Mouse (Mus musculus) kidney, adult 2 months (tissue): ENCODE measurements around the gene Gramd1b. TPM values are rescaled to one million over a fixed set of nuclear protein-coding genes. Genes with fewer than 3 reads are reported as not detected.
A peak's percentile ranks its signal among the peaks of the same experiment; 100 is the strongest.

Source experiments
- DNase-seq: peaks from one replicate; pipeline ENCODE4 v3.0.0; 2021
- H3K27ac ChIP-seq: fragments of 200-500 bp; 2 replicates; pipeline ENCODE4 v1.5.1; 2012; ENCODE audit warnings: low read depth, low read length, control low read depth, inconsistent platforms; ENCODE audit not compliant: insufficient read depth
- H3K27me3 ChIP-seq: fragments of 200-500 bp; replicated peaks from 2 replicates; pipeline ENCODE4 v1.6.1; 2012; ENCODE audit warnings: mild to moderate bottlenecking, moderate library complexity, low read length, inconsistent platforms; ENCODE audit not compliant: control insufficient read depth, insufficient read depth
- H3K36me3 ChIP-seq: fragments of 200-500 bp; 2 replicates; pipeline ENCODE4 v1.6.1; 2012; ENCODE audit warnings: mild to moderate bottlenecking, moderate library complexity, low read length, inconsistent platforms; ENCODE audit not compliant: control insufficient read depth, insufficient read depth
- H3K4me1 ChIP-seq: fragments of 200-500 bp; 2 replicates; pipeline ENCODE4 v1.6.1; 2011; ENCODE audit warnings: low read length; ENCODE audit not compliant: control insufficient read depth, insufficient read depth
- H3K4me3 ChIP-seq: fragments of 200-500 bp; 2 replicates; pipeline ENCODE4 v1.5.1; 2011; ENCODE audit warnings: mild to moderate bottlenecking, low read depth, low read length, control low read depth; ENCODE audit not compliant: insufficient read depth
- CTCF ChIP-seq: fragments of 200-500 bp; conservative IDR thresholded peaks from 2 replicates; pipeline ENCODE4 v1.5.1; 2011; ENCODE audit warnings: low read depth, mild to moderate bottlenecking, control low read depth, low read length, moderate library complexity, mixed read lengths; ENCODE audit not compliant: insufficient read depth, insufficient read length
- POLR2A ChIP-seq: fragments of 200-500 bp; IDR thresholded peaks from one replicate; pipeline ENCODE4 v1.6.1; 2011; ENCODE audit warnings: low read depth, low read length, control low read depth
- WGBS: fragments of 180-500 bp; shearing (Covaris S2); methylation state at CpG from one replicate; pipeline ENCODE4 v1.1.7; 2018; 5-methylcytosine and 5-hydroxymethylcytosine counted together
- polyA plus RNA-seq: library from polyadenylated mRNA; depleted of rRNA; stranded (reverse); fragments of >200 nt; gene quantifications from 2 replicates; pipeline ENCODE4 v1.2.3, GENCODE M21; 2012

Gramd1b gene
- polyA plus RNA-seq, 1 experiment, result 210 TPM

- 23% methylated on average over 2 of the region's 2 CpGs for WGBS
- DNase-seq, result peak; percentile 60
- H3K36me3 ChIP-seq, result no peaks in the 10 kb centered on the region
Measured at GRCm38 (mm10) chr9:40537708-40538105, 6.5 kb upstream of the Gramd1b start.

DNA sequence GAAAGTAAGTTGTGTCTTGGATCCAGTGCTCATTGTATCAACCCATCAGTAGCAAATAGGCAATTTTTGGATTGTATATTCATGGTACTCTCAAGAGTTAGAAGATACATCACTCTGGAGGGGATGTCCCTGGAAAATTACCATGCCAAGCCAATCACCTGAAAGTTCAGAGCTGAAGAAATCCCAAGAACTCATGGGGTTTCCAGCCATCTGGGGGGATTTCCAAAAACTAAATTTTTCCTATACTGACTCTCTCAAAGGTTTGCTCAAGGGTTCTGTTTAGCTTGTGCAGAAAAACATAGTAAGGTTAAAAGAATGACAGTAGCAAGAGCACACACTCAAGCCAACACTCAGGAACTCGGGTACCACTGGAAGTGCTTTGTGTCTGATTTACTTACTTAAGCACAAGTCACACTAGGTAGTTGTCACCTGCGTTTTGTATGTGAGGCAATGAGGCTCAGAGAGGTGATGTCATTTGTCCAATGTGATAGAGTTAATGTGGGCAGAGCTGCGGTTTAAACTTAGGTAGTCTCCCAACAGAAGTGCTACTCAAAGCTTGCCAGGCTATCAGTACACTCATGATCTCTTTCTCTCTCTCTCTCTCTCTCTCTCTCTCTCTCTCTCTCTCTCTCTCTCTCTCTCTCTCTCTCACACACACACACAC lies 6.0 kb upstream of the Gramd1b start:
- H3K36me3 ChIP-seq, result no peaks in the 10 kb centered on the region
- DNase-seq, result no peak
- H3K4me1 ChIP-seq, result no peaks in the 10 kb centered on the region
- 80% methylated on average over 3 of the region's 3 CpGs for WGBS
- H3K27me3 ChIP-seq, result no peaks in the 10 kb centered on the region
- TF ChIP-seq POLR2A, result no peak
- no peak for TF ChIP-seq CTCF
- no peak overlapping the region for H3K27ac ChIP-seq
- no peak overlapping the region for H3K4me3 ChIP-seq

More at GRCm38 (mm10) chr9:40537708-40538105, 6.5 kb upstream of the Gramd1b start:
- H3K4me1 ChIP-seq, result no peaks in the 10 kb centered on the region
- no peaks in the 10 kb centered on the region for H3K27me3 ChIP-seq
- no peak for TF ChIP-seq CTCF
- TF ChIP-seq POLR2A, result no peak
- no peak overlapping the region for H3K27ac ChIP-seq
- H3K4me3 ChIP-seq, result no peak overlapping the region

DNA sequence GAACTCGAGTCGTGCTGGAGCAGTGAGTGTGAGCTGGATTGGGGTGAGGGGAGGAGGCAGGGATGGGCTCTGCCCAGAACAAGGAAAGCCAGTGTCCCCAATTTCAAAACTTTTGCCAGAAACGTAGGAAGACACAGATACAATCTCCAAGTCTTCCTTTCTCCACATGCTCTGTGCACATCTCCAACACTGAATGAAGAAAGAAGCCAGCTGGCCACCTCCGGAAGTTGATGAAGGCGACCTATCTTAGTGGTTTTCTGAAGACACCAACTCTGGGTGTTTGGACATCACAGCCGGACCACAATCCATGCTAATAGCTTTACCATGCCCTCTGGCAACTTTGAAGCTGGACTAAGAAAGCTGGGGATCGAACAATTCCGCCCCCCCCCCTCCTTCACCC lies 647 bp downstream of the Gramd1b start:
- H3K36me3 ChIP-seq, result no peaks in the 10 kb centered on the region
- 64% methylated on average over 8 of the region's 8 CpGs for WGBS
- no peak overlapping the region for H3K4me3 ChIP-seq
- H3K4me1 ChIP-seq, result no peaks in the 10 kb centered on the region
- DNase-seq, result no peak
- H3K27ac ChIP-seq, result no peak overlapping the region
- no peak for TF ChIP-seq CTCF
- no peak for TF ChIP-seq POLR2A
- H3K27me3 ChIP-seq, result no peaks in the 10 kb centered on the region

DNA sequence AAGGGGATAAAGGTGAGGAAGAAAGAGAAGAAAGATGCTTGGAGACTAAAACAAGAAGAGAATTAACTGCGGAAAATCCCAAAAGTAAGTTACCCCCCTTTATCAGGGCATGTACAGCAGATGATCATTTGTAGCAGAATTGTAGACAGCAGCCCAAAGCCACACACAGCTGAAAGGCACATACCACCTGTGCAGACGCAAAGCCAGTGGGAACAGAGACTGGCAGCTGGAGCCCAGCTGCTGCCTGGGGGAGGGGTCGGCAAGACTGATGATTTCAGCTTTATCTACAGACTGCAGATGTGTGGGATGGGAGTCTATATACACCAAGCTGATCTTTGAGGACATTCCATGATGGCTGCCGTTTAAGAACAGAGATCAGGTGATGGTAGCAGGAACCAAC lies 2.5 kb downstream of the Gramd1b start:
- no peak for TF ChIP-seq CTCF
- TF ChIP-seq POLR2A, result no peak
- Histone ChIP-seq H3K4me3 (no peak overlapping the region), H3K27ac (no peak overlapping the region), H3K36me3 (no peaks in the 10 kb centered on the region), H3K4me1 (no peaks in the 10 kb centered on the region), H3K27me3 (no peaks in the 10 kb centered on the region)
- WGBS, result 61% methylated on average over 4 of the region's 4 CpGs
- no peak for DNase-seq

DNA sequence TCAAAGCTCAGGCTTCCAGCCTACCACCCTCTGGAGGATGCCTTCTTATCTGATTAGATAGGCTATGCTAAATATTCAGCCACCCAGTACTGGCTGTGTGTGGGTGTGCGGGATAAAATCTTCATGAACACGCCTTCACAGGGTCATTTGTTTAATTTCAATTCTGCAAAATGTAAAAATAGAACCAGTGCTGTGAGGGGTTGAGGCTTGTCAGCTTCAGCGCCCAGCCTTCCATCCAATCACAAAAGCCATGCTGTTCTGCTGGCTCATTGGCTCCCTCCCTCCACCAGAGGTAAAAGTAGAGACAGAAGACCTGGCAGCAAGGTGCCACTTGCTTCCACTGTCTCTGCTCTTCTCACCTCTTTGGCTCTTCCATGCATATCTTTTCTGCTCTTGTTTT lies 4.3 kb downstream of the Gramd1b start:
- DNase-seq, result no peak
- no peaks in the 10 kb centered on the region for H3K36me3 ChIP-seq
- no peak for TF ChIP-seq CTCF
- no peak for TF ChIP-seq POLR2A
- 65% methylated on average over 3 of the region's 3 CpGs for WGBS
- no peak overlapping the region for H3K27ac ChIP-seq
- no peaks in the 10 kb centered on the region for H3K27me3 ChIP-seq
- H3K4me3 ChIP-seq, result no peak overlapping the region
- H3K4me1 ChIP-seq, result no peaks in the 10 kb centered on the region

- H3K4me1 ChIP-seq, result no peaks in the 10 kb centered on the region
- H3K4me3 ChIP-seq, result no peak overlapping the region
- 79% methylated on average over 7 of the region's 7 CpGs for WGBS
Measured at GRCm38 (mm10) chr9:40522156-40522555, 9.0 kb downstream of the Gramd1b start.

GRCm38 (mm10) chr9:40521097-40521496 lies 10.1 kb downstream of the Gramd1b start:
- no peak for TF ChIP-seq CTCF
- no peak for TF ChIP-seq POLR2A
- H3K27me3 ChIP-seq, result no peaks in the 10 kb centered on the region
- no peaks in the 10 kb centered on the region for H3K4me1 ChIP-seq
- no peak for DNase-seq
- no peaks in the 10 kb centered on the region for H3K36me3 ChIP-seq
- H3K4me3 ChIP-seq, result no peak overlapping the region
- 89% methylated on average over 6 of the region's 6 CpGs for WGBS
- no peak overlapping the region for H3K27ac ChIP-seq

More at GRCm38 (mm10) chr9:40522156-40522555, 9.0 kb downstream of the Gramd1b start:
- no peak for DNase-seq
- TF ChIP-seq CTCF, result no peak
- no peaks in the 10 kb centered on the region for H3K27me3 ChIP-seq
- no peak overlapping the region for H3K27ac ChIP-seq
- H3K36me3 ChIP-seq, result no peaks in the 10 kb centered on the region
